Mouse (Mus musculus): Measurements from ENCODE around the gene Itpr3. TPM values are rescaled to one million over a fixed set of nuclear protein-coding genes. Genes with fewer than 3 reads are reported as not detected.

The Itpr3 gene
- polyA plus RNA-seq, 1 experiment from 2014 or later, result 88.6 TPM

- DNase-seq (ENCODE audit: low read depth, low spot score) (no peak), ATAC-seq (no peak)
- no peak for TF ChIP-seq CTCF (IDR thresholded peaks at IDR 0.05)
- POLR2A ChIA-PET, result no interaction called here
- in situ Hi-C loops (cut with MboI; ENCODE audit: low pct_unique_long_range_greater_than_20kb), result loop anchor here (25.0 kb wide), 1 partner anchor 164 kb away; the partner anchor contains the start of genes Cuta, Phf1 and Syngap1
- H3K27me3 ChIP-seq, result no peaks in the 10 kb centered on the region
- CTCF ChIA-PET, result no interaction called here
These were observed 44.6 kb downstream of the Itpr3 start for GRCm38 (mm10) chr17:27101675-27102074.

- in situ Hi-C loops (cut with MboI; ENCODE audit: low pct_unique_long_range_greater_than_20kb), result loop anchor here (25.0 kb wide), 1 partner anchor 169 kb away; the partner anchor contains the start of genes Cuta, Phf1 and Syngap1
- no peak for TF ChIP-seq CTCF (IDR thresholded peaks at IDR 0.05)
- ATAC-seq, result no peak
- DNase-seq (ENCODE audit: low read depth, low spot score), result no peak
- no peaks in the 10 kb centered on the region for H3K27me3 ChIP-seq
- ChIA-PET POLR2A (interaction anchor here (1.1 kb wide), 1 partner anchor 71 kb away, joined by 3 read pairs; no protein-coding TSS in a partner anchor), CTCF (interaction anchor here (1.0 to 1.6 kb wide), 2 partner anchors 11 to 15 kb away, joined by 3 to 4 read pairs; no protein-coding TSS in a partner anchor)
These were observed 48.8 kb downstream of the Itpr3 start for GRCm38 (mm10) chr17:27105698-27106470.

- CTCF ChIA-PET, result interaction anchor here (1.0 to 1.6 kb wide), 2 partner anchors 10 to 14 kb away, joined by 3 to 4 read pairs; no protein-coding TSS in a partner anchor
- H3K27me3 ChIP-seq, result no peaks in the 10 kb centered on the region
- no peak for ATAC-seq
- in situ Hi-C loops (cut with MboI; ENCODE audit: low pct_unique_long_range_greater_than_20kb), result loop anchor here (25.0 kb wide), 1 partner anchor 169 kb away; the partner anchor contains the start of genes Cuta, Phf1 and Syngap1
- DNase-seq (ENCODE audit: low read depth, low spot score), result no peak
- POLR2A ChIA-PET, result interaction anchor here (1.1 kb wide), 1 partner anchor 72 kb away, joined by 3 read pairs; no protein-coding TSS in a partner anchor
- TF ChIP-seq CTCF (IDR thresholded peaks at IDR 0.05), result no peak
These were observed 49.6 kb downstream of the Itpr3 start for GRCm38 (mm10) chr17:27106745-27107144.

- TF ChIP-seq CTCF (IDR thresholded peaks at IDR 0.05), result no peak
- CTCF ChIA-PET, result no interaction called here
- ATAC-seq (no peak), DNase-seq (ENCODE audit: low read depth, low spot score) (no peak)
- no peaks in the 10 kb centered on the region for H3K27me3 ChIP-seq
- in situ Hi-C loops (cut with MboI; ENCODE audit: low pct_unique_long_range_greater_than_20kb), result loop anchor here (25.0 kb wide), 1 partner anchor 171 kb away; the partner anchor contains the start of genes Cuta, Phf1 and Syngap1
- POLR2A ChIA-PET, result no interaction called here
These were observed 50.8 kb downstream of the Itpr3 start for GRCm38 (mm10) chr17:27107936-27108335.

GRCm38 (mm10) chr17:27110072-27110471 lies 53.0 kb downstream of the Itpr3 start:
- in situ Hi-C loops (cut with MboI; ENCODE audit: low pct_unique_long_range_greater_than_20kb), result loop anchor here (25.0 kb wide), 1 partner anchor 173 kb away; the partner anchor contains the start of genes Cuta, Phf1 and Syngap1
- ATAC-seq (no peak), DNase-seq (ENCODE audit: low read depth, low spot score) (no peak)
- no peaks in the 10 kb centered on the region for H3K27me3 ChIP-seq
- POLR2A ChIA-PET, result no interaction called here
- TF ChIP-seq CTCF (IDR thresholded peaks at IDR 0.05), result no peak
- CTCF ChIA-PET, result no interaction called here

- TF ChIP-seq CTCF (IDR thresholded peaks at IDR 0.05), result no peak
- POLR2A ChIA-PET, result interaction anchor here (0.6 to 1.0 kb wide), 2 partner anchors 20 to 64 kb away, joined by 3 to 5 read pairs; no protein-coding TSS in a partner anchor
- no peaks in the 10 kb centered on the region for H3K27me3 ChIP-seq
- DNase-seq (ENCODE audit: low read depth, low spot score), result no peak
- CTCF ChIA-PET, result no interaction called here
- ATAC-seq, result peak; percentile 12
- in situ Hi-C loops (cut with MboI; ENCODE audit: low pct_unique_long_range_greater_than_20kb), result loop anchor here (25.0 kb wide), 1 partner anchor 182 kb away; the partner anchor contains the start of genes Cuta, Phf1 and Syngap1
These were observed 61.8 kb downstream of the Itpr3 start for GRCm38 (mm10) chr17:27118676-27119539.

- in situ Hi-C loops (cut with MboI; ENCODE audit: low pct_unique_long_range_greater_than_20kb), result loop anchor here (25.0 kb wide), 1 partner anchor 182 kb away; the partner anchor contains the start of genes Cuta, Phf1 and Syngap1
- DNase-seq (ENCODE audit: low read depth, low spot score) (no peak), ATAC-seq (no peak)
- H3K27me3 ChIP-seq, result no peaks in the 10 kb centered on the region
- TF ChIP-seq CTCF (IDR thresholded peaks at IDR 0.05), result no peak
- ChIA-PET POLR2A (interaction anchor here (0.6 to 1.0 kb wide), 2 partner anchors 21 to 65 kb away, joined by 3 to 5 read pairs; no protein-coding TSS in a partner anchor), CTCF (no interaction called here)
These were observed 62.4 kb downstream of the Itpr3 start for GRCm38 (mm10) chr17:27119540-27119895.

- ChIA-PET POLR2A (interaction anchor here (1.0 kb wide), 1 partner anchor 21 kb away, joined by 3 read pairs; no protein-coding TSS in a partner anchor), CTCF (interaction anchor here (2.8 kb wide), 1 partner anchor 23 kb away, joined by 9 read pairs; no protein-coding TSS in a partner anchor)
- in situ Hi-C loops (cut with MboI; ENCODE audit: low pct_unique_long_range_greater_than_20kb), result loop anchor here (25.0 kb wide), 1 partner anchor 183 kb away; the partner anchor contains the start of genes Cuta, Phf1 and Syngap1
- no peak for TF ChIP-seq CTCF (IDR thresholded peaks at IDR 0.05)
- DNase-seq (ENCODE audit: low read depth, low spot score) (no peak), ATAC-seq (no peak)
- no peaks in the 10 kb centered on the region for H3K27me3 ChIP-seq
These were observed 62.9 kb downstream of the Itpr3 start for GRCm38 (mm10) chr17:27119954-27120353.

GRCm38 (mm10) chr17:27120561-27121024 lies 63.5 kb downstream of the Itpr3 start:
- H3K27me3 ChIP-seq, result no peaks in the 10 kb centered on the region
- TF ChIP-seq CTCF (IDR thresholded peaks at IDR 0.05), result no peak
- DNase-seq (ENCODE audit: low read depth, low spot score), result no peak
- POLR2A ChIA-PET, result interaction anchor here (1.0 kb wide), 1 partner anchor 83 kb away, joined by 3 read pairs; no protein-coding TSS in a partner anchor
- CTCF ChIA-PET, result interaction anchor here (0.9 to 2.8 kb wide), 5 partner anchors 11 to 23 kb away, joined by 3 to 9 read pairs (median 3); partner anchors contain the start of gene Uqcc2
- in situ Hi-C loops (cut with MboI; ENCODE audit: low pct_unique_long_range_greater_than_20kb), result loop anchor here (25.0 kb wide), 1 partner anchor 183 kb away; the partner anchor contains the start of genes Cuta, Phf1 and Syngap1
- ATAC-seq, result no peak
